Mouse (Mus musculus) heart, adult 18-20 months (tissue): ENCODE results near the gene Tbce. TPM values are rescaled to one million over a fixed set of nuclear protein-coding genes. Genes with fewer than 3 reads are reported as not detected.
"Not testable (repeated sequence)": the region's sequence is repeated elsewhere in the genome, so short reads cannot be mapped to it uniquely, and the experiment has no call there.

Experiments used
- DNase-seq, 2 experiments: peaks; one replicate each; pipeline ENCODE4 v3.0.0; 2021 to 2022; ENCODE audit warnings: mixed read lengths in 1 of 2
- total RNA-seq, 2 experiments: library from RNA; stranded (reverse); gene quantifications; 2 replicates each; pipeline ENCODE4 v1.2.3; 2021

Tbce gene
- total RNA-seq, 2 experiments from 2014 or later = 18.8 to 24.0 TPM

DNA sequence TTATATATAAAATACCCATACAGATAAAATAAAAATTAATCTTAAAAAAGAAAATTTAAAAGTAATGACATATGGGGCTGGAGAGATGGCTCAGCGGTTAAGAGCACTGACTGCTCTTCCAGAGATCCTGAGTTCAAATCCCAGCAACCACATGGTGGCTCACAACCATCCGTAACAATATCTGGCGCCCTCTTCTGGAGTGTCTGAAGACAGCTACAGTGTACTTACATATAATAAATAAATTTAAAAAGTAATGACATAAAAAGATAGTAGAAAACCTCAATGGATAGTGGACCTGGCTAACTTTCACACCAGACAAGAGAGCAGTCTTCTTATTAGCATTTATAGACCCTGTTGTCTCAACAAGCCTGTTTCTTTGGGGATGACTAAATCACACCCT is 4.1 kb downstream of the Tbce start:
- not testable (repeated sequence) for DNase-seq

DNA sequence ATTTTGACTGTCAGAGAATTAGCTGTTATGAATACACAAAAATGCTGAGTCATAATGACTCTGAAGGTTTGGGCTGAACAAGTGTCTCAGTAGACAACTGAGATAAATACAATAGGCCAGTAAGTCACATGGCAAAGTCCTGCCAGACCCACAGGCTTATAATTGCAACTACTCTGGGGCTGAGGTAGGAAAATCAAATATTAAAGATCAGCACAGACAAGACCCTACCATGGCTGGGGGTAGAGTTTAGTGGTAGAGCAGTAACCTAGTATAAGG is 5.4 kb downstream of the Tbce start:
- DNase-seq = peak; percentile 35 to 48

DNA sequence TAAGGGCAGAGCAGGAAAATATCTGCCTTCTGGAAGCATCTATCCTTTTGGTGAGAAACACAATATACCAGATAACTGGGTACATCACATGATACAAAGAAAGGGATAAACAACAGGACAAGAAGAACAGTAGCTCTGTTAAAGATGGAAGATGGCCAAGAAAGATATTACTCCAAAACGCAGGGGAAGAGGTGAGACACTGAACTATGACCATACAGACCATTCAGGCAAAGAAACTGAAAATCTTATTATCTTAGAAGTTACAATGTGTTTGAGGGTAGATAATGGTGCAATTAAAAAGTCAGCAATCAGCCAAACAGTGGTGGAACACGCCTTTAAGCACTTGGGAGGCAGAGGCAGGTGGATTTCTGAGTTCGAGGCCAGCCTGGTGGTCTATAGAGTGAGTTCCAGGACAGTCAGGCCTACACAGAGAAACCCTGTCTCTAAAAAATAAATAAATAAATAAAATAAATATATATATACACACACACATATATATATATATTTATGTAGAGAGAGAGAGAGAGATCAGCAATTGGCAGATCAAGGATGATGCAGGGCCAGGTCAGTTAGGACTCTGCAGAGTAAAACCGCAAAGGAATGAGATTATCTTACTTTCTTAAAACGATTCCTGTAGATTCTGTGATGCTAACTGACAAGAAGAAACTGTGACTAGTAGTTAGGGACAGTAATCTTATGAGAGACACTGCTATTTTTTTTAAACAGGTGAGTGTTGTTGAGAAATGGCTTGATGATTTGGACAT is 5.9 kb downstream of the Tbce start:
- no peak for DNase-seq

DNA sequence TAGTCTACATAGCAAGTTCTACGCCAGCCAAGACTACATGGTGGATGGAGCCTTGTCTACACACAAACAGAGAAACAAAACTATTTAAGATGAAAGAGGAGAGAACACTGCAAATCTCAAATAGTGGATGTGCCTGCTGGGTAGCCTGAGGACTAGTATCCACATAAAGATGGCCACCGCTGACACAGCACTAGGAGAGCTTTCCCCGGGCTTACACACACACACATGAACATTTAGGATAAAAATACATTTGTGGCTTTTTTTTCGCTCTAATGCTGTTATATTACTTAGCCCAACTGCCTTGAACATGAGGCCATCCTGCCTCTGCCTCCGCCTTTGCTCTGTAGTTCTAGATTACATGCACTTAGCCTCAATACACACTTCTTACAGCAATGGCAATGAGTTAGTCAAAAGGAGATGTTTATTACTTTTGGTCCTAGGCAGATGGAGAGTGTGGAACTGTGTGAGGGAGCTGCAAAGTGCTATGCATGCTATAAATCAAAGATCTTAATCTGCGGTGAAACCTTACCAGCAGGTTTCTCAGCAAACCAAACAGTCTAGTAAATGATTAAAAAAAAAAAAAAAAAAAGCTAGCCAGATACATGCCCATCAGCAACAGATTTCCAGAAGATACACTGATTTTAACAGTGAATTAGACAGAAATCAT is 13.2 kb downstream of the Tbce start:
- no peak for DNase-seq

- DNase-seq = no peak
These were observed 13.9 kb downstream of the Tbce start for GRCm38 (mm10) chr13:14025554-14025953.

GRCm38 (mm10) chr13:14021417-14021816 is 18.0 kb downstream of the Tbce start:
- DNase-seq = not testable (repeated sequence)

- DNase-seq = no peak
These were observed 20.6 kb downstream of the Tbce start for GRCm38 (mm10) chr13:14018852-14019251.

DNA sequence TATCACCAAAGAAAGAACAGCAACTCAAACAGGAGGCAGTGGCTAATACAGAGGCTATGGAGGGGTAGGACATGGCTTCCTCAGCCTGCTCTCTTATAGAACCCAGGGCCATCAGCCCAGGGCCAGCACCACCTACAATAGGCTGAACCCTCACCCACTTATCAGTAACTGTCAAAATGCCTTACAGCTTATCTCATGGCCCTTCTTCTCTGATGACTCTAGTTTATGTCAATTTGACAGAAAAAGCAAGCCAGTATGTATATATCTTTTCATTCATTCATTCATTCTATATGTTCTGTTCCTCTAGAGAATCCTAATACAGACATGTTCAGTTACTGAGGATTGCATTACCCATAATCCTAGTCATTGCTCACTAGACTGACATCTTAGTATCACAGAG is 21.2 kb downstream of the Tbce start:
- no peak for DNase-seq

DNA sequence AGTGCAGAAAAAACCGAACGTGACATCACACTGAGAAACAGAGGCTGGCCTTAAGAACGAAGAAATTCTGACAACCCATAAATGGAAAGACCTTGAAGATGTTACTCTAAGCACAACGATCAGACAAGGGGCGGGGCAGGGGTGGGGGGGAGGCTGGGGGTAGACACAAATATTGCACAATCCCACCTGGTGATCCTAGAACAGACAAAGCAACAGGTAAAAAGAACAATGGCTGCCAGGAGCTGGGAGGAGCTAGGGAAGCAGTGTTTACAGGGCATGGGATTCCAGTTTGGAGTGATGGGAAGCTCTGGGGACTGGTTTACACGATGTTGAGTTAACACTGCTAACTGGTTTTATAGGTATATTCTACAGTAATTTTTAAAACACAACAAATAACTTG is 23.8 kb downstream of the Tbce start:
- DNase-seq = no peak

DNA sequence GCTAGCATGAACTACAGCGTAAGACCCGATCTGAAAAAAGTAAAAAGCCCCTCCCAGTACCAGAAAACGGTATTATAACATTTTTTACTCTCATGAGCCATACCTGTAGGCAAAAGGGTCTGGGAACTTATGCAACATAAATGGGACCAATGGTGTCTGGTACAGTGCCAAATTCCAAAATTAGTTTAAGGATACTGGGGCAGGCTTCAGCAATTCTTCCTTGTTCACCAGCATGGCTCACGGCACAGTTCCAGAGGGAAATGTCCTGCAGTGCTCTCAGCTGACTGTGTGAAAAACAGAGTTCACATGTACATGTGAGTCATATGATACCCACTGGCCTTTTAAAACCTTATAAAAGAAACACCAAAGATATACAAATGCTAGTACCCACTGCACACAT is 24.9 kb downstream of the Tbce start:
- DNase-seq = no peak

DNA sequence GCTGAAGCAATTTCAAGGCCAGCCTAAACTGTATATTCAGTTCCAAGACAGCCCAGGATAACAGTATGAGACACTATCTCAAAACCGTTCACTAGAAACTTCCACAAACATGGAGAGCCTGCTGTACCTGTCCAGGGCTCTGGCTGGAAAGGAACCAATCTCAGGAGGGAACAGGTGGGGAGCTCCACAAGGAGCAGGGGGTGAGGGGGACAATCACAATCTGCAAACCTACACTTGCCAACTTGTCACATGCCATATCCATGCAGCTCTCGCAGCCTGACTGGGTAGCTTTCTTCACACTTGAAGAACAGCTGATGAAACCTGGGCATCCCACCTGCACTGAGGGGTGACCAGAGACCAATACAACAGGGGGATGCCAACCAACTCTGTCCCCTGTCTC is 25.4 kb downstream of the Tbce start:
- DNase-seq = no peak

DNA sequence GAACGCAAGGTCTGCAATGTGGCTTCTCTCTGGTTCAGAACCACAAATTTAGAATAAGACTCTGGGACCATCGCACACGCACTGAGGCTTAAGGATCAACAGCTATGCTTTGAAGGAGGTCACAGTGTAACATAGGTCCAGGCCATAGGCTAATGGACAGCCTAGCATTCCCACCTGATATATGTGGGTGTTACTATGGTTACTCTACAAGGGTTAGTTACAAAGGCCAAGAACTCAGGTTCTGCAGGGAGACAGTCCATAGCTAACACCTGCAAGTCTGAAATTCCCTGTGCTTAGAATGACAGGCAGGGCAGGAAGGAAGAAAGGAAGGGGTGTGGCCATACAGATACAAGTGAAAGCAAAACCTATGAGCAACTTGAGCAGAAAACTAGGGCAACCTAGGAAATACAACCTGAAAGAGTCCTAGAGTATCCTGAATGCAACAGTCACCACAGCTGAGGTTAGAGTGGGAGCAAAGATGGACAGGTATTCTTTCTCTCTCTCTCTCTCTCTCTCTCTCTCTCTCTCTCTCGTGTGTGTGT is 27.9 kb downstream of the Tbce start:
- DNase-seq = no peak

DNA sequence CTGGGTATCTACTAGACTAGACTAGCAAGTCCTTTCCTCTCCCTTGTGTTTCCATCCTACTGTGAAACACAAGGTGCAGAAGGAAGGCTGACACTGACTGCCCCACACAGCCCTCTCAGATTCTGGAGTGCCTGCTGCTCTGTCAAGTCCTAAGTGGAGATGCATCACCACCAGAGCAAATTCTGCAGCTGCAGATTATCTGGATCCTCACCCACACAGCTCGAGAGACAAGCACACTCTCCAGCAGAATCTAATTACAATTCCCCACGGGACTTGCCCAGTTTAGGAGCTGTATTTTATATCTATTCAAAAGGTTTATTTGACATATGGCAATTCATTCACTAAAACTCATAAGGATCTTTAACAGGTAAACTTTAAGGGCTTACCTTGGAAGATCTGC is 33.4 kb downstream of the Tbce start:
- DNase-seq = peak in 1 of 2 experiments; percentile 13

DNA sequence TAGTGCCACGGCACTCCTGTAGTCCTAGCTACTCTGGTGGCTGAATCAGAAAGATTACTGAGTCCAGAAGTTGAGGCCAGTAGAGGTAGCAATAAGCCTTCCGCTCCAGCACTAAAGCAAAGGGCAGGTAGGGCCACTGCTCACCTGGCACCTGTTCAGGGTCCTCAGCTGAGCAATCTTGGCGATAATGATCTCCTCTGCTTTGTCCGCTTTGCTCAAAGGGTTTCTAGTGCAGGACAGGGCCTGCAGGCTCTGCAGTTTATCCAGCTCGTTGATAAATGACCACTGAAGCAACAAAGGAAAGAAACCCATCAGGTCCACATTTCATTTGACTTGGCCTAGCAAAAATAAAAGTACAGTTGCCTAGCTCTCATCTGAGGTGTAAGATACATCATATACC is 34.4 kb downstream of the Tbce start:
- DNase-seq = no peak

DNA sequence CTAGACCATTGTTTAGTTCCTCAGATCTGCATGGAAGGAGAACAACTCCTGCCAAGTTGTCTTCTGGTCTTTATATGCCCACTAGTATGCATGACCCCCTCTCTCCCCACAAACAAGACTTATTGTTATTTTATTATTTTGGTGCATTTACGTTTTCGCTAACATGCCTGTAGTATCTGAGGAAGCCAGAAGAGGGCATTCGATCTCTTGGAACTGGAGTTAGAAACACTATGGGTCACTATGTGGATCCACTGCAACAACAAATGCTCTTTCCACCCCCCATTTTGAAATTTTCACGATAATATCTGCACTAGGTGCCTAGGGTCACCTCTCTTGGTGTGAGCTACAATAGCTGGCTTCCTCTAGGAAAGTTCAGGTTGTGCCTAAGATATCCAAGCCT is 35.4 kb downstream of the Tbce start:
- peak in 1 of 2 experiments; percentile 17 for DNase-seq

DNA sequence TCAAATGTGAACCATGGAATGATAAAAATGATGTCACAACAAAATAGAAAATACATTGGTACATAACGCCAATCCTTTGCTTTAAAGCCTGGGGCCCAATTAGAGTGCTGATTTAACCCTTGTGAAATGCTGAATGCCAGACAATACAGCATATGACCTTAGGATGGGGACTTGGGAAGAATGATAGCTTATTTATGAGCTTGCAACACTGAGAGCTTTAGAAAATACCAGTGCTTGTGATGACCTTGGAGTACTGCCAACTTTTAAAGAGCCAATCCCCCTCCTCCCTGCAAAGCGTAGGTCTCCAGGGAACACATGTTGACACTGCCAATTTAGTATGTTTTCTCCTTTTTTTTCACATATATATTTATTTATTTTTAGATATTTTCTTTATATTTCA is 36.7 kb downstream of the Tbce start:
- no peak for DNase-seq

- no peak for DNase-seq
These were observed 42.0 kb downstream of the Tbce start for GRCm38 (mm10) chr13:13997476-13997875.

- DNase-seq = no peak
These were observed 44.4 kb downstream of the Tbce start for GRCm38 (mm10) chr13:13995046-13995445.

DNA sequence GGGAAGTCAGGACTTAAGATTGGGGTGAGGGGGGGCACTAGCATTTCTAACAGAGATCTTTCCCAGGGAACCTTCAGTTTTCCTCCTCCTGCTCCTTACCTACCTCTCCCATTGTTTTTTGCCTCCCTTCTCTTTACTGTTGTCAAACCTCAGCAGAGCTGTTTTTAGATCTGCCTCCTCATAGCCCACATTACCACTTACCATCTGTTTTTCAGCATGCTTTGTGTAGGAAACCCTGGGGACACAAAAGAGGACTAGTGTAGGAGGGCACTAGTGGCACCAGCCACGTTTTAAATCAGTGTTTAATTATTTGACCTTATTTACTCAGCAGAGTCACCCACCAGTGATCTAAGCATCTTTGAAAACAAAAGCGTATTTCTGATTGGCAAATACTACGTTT is 46.4 kb downstream of the Tbce start:
- no peak for DNase-seq

GRCm38 (mm10) chr13:13990391-13990790 is 49.0 kb downstream of the Tbce start:
- no peak for DNase-seq

GRCm38 (mm10) chr13:13989135-13989534 is 50.3 kb downstream of the Tbce start:
- DNase-seq = no peak

GRCm38 (mm10) chr13:13983523-13983922 is 55.9 kb downstream of the Tbce start:
- DNase-seq = no peak

GRCm38 (mm10) chr13:13981842-13982241 is 57.6 kb downstream of the Tbce start:
- DNase-seq = not testable (repeated sequence)

GRCm38 (mm10) chr13:13969796-13970195 is 69.6 kb downstream of the Tbce start:
- no peak for DNase-seq
